9 mouse cellular contexts compared by ENCODE assay signal in genomic region chr10:63025016-63025415, GRCm38 (mm10). TPM values are rescaled to one million over a fixed set of nuclear protein-coding genes. Genes with fewer than 3 reads are reported as not detected.
A peak's percentile ranks its signal among the peaks of the same experiment; 100 is the strongest.
DNase-seq lines count a peak whose midpoint lies in the region; ATAC-seq and TF ChIP-seq lines count a peak whose summit lies in the region.
"Had no signal": no experiment of that assay in that cellular context is flagged by ENCODE, and none has a peak within 500 bp of the region (broad histone marks: within the 10 kb centered on the region; RNA-seq: fewer than 3 reads in every experiment).

No protein-coding gene starts in this region.

- H3K27me3 ChIP-seq in forebrain, postnatal 0 days (ENCODE audit: insufficient read depth, low read length): no peaks in the 10 kb centered on the region
- no peaks in the 10 kb centered on the region for H3K27me3 ChIP-seq in lung, postnatal 0 days (replicated peaks; ENCODE audit: insufficient read depth, low read length)
- H3K27me3 ChIP-seq: Patski had no signal

- peak overlapping the region; percentile 74 for H3K4me3 ChIP-seq in gastrocnemius, adult 2 months
- peak overlapping the region; percentile 82 for H3K4me3 ChIP-seq in forebrain, postnatal 0 days (ENCODE audit: low read depth, low read length)
- no peak overlapping the region; the same call in 1 of the 2 replicates for H3K4me3 ChIP-seq in lung, postnatal 0 days (ENCODE audit: low read depth, low read length)

- H3K36me3 ChIP-seq in forebrain, postnatal 0 days (ENCODE audit: insufficient read depth): no peaks in the 10 kb centered on the region
- no peaks in the 10 kb centered on the region for H3K36me3 ChIP-seq in lung, postnatal 0 days (ENCODE audit: insufficient read depth, low read length)

- peak overlapping the region; percentile 63 for H3K4me2 ChIP-seq in forebrain, postnatal 0 days (ENCODE audit: low read depth)
- H3K4me2 ChIP-seq in lung, postnatal 0 days (replicated peaks; ENCODE audit: low read depth, low read length): peak overlapping the region; percentile 64; the same call in 1 of the 2 replicates

- H3K27ac ChIP-seq in gastrocnemius, adult 2 months: peak overlapping the region; percentile 100
- H3K27ac ChIP-seq in forebrain, postnatal 0 days (ENCODE audit: low read depth, low read length): peak overlapping the region; percentile 100
- no peak overlapping the region for H3K27ac ChIP-seq in lung, postnatal 0 days (ENCODE audit: low read length)

- no peak for ATAC-seq in forebrain, postnatal 0 days
- ATAC-seq in lung, postnatal 0 days: no peak
- no peak for ATAC-seq in activated CD4-positive, CD25-positive, alpha-beta regulatory T cell, adult 4 months

- intact Hi-C loops in gastrocnemius, adult 2 months (cut with DNase I): loop anchor here (2.0 to 10.0 kb wide), 4 partner anchors 40 to 312 kb away; partner anchors contain the start of gene Herc4
- intact Hi-C loops in left cerebral cortex, postnatal 10 days (cut with DNase I): loop anchor here (10.0 kb wide), 1 partner anchor 90 kb away; no protein-coding TSS in a partner anchor

- no peak for TF ChIP-seq EP300 in lung, postnatal 0 days (IDR thresholded peaks at IDR 0.05)

- peak overlapping the region; percentile 100 for H3K9ac ChIP-seq in forebrain, postnatal 0 days
- no peak overlapping the region for H3K9ac ChIP-seq in lung, postnatal 0 days (replicated peaks; ENCODE audit: low read depth)

- peaks cover 39% of the 10 kb centered on the region for H3K4me1 ChIP-seq in forebrain, postnatal 0 days (ENCODE audit: insufficient read depth)
- H3K4me1 ChIP-seq in lung, postnatal 0 days (ENCODE audit: insufficient read depth, low read depth, low read length): peaks cover 10% of the 10 kb centered on the region; the same call in 1 of the 2 replicates

- no peak for TF ChIP-seq CTCF in gastrocnemius, adult 2 months (IDR thresholded peaks at IDR 0.05)
- no peak for TF ChIP-seq CTCF in forebrain, postnatal 0 days (IDR thresholded peaks at IDR 0.05; ENCODE audit: low read depth)
- no peak for TF ChIP-seq CTCF in lung, postnatal 0 days (IDR thresholded peaks at IDR 0.05)

- WGBS in forebrain, postnatal 0 days: 17% methylated on average over 2 of the region's 2 CpGs
- 17% methylated on average over 2 of the region's 2 CpGs for WGBS in lung, postnatal 0 days

- no peak for DNase-seq in gastrocnemius, adult 2 months
- no peak for DNase-seq in gastrocnemius, adult 8-10 months (ENCODE audit: low spot score in 2 of 2)
- peak; percentile 14 for DNase-seq in CD4-positive helper T cell, adult 2 months (ENCODE audit: low read depth, low spot score)
- peak; percentile 49 for DNase-seq in forebrain, postnatal 0 days
- DNase-seq in lung, postnatal 0 days (ENCODE audit: low spot score): peak; percentile 72
- DNase-seq in left cerebral cortex, postnatal 10 days (ENCODE audit: extremely low spot score in 1 of 2, low spot score in 2 of 2): no peak
- DNase-seq in yolk sac, embryonic 10.5 days (ENCODE audit: low spot score): no peak

- no peaks in the 10 kb centered on the region for H3K9me3 ChIP-seq in forebrain, postnatal 0 days (ENCODE audit: low read length)
- H3K9me3 ChIP-seq in lung, postnatal 0 days (ENCODE audit: low read length): no peaks in the 10 kb centered on the region

RNA-seq across cellular contexts. Expression of gene Pbld2, which starts 0.9 kb away (rescaled TPM):
- 1 to 10 TPM; 2.8 to 5.4 TPM for total RNA-seq in gastrocnemius, adult 2 months (2021)
- total RNA-seq in gastrocnemius, adult 8-10 months (2022): 1 to 10 TPM; 2.0 to 3.5 (median 2.6) TPM
- total RNA-seq in forebrain, postnatal 0 days (2014; rRNA removed): 0.23 and 1.3 TPM in 2 replicates
- 0.44 and 0.73 TPM in 2 replicates for polyA plus RNA-seq in forebrain, postnatal 0 days (2015; fragmentation: Nextera tagmentation; extraction: Ambion mirVana)
- 16.2 and 18.4 TPM in 2 replicates for polyA plus RNA-seq in lung, postnatal 0 days (2015; fragmentation: Nextera tagmentation; extraction: Ambion mirVana)
- total RNA-seq in left cerebral cortex, postnatal 10 days (2021): 1 to 10 TPM; 2.2 to 2.3 TPM
- polyA plus RNA-seq in activated CD4-positive, CD25-positive, alpha-beta regulatory T cell, adult 4 months (2017; shearing (Covaris generic)): under 1 TPM in 1 of 2 experiments, not detected in 1; 0.44 TPM

RNA-seq across cellular contexts. Expression of gene Hnrnph3, which starts 1.0 kb away (rescaled TPM):
- total RNA-seq in gastrocnemius, adult 2 months (2021): 10 to 100 TPM; 21.6 to 25.4 TPM
- 10 to 100 TPM; 14.6 to 19.3 (median 17.8) TPM for total RNA-seq in gastrocnemius, adult 8-10 months (2022)
- 18.1 and 19.6 TPM in 2 replicates for total RNA-seq in forebrain, postnatal 0 days (2014; rRNA removed)
- 62.4 and 76.9 TPM in 2 replicates for polyA plus RNA-seq in forebrain, postnatal 0 days (2015; fragmentation: Nextera tagmentation; extraction: Ambion mirVana)
- 38.8 and 44.6 TPM in 2 replicates for polyA plus RNA-seq in lung, postnatal 0 days (2015; fragmentation: Nextera tagmentation; extraction: Ambion mirVana)
- 10 to 100 TPM; 32.0 to 35.9 TPM for total RNA-seq in left cerebral cortex, postnatal 10 days (2021)
- 10 to 100 TPM; 66.3 to 75.6 TPM for polyA plus RNA-seq in activated CD4-positive, CD25-positive, alpha-beta regulatory T cell, adult 4 months (2017; shearing (Covaris generic))

RNA-seq across cellular contexts. Expression of gene Pbld1, which starts 34.9 kb away (rescaled TPM):
- total RNA-seq in gastrocnemius, adult 2 months (2021): 1 to 10 TPM in 1 of 2 experiments, under 1 TPM in 1; 0.66 to 1.1 TPM
- total RNA-seq in gastrocnemius, adult 8-10 months (2022): under 1 TPM; 0.36 to 0.99 (median 0.47) TPM
- total RNA-seq in forebrain, postnatal 0 days (2014; rRNA removed): not detected in 2 replicates
- 0.27 and 0.59 TPM in 2 replicates for polyA plus RNA-seq in forebrain, postnatal 0 days (2015; fragmentation: Nextera tagmentation; extraction: Ambion mirVana)
- polyA plus RNA-seq in lung, postnatal 0 days (2015; fragmentation: Nextera tagmentation; extraction: Ambion mirVana): 0.70 and 0.95 TPM in 2 replicates
- total RNA-seq in left cerebral cortex, postnatal 10 days (2021): under 1 TPM in 1 of 2 experiments, not detected in 1; 0.14 TPM
- not detected for polyA plus RNA-seq in activated CD4-positive, CD25-positive, alpha-beta regulatory T cell, adult 4 months (2017; shearing (Covaris generic))

RNA-seq across cellular contexts. Expression of gene Rufy2, which starts 45.0 kb away (rescaled TPM):
- total RNA-seq in gastrocnemius, adult 2 months (2021): 1 to 10 TPM; 3.8 to 4.7 TPM
- 1 to 10 TPM; 3.8 to 5.0 (median 4.4) TPM for total RNA-seq in gastrocnemius, adult 8-10 months (2022)
- 50.9 and 55.6 TPM in 2 replicates for total RNA-seq in forebrain, postnatal 0 days (2014; rRNA removed)
- 43.7 and 58.6 TPM in 2 replicates for polyA plus RNA-seq in forebrain, postnatal 0 days (2015; fragmentation: Nextera tagmentation; extraction: Ambion mirVana)
- polyA plus RNA-seq in lung, postnatal 0 days (2015; fragmentation: Nextera tagmentation; extraction: Ambion mirVana): 13.9 and 14.5 TPM in 2 replicates
- total RNA-seq in left cerebral cortex, postnatal 10 days (2021): 10 to 100 TPM; 84.3 to 91.7 TPM
- 10 to 100 TPM; 35.9 to 36.7 TPM for polyA plus RNA-seq in activated CD4-positive, CD25-positive, alpha-beta regulatory T cell, adult 4 months (2017; shearing (Covaris generic))

Comparison
In these comparisons a context has a peak if more than half of its experiments do, and no peak if none do; other contexts are left out.
1. DNase-seq: peak in CD4-positive helper T cell, adult 2 months (single experiment), forebrain, postnatal 0 days (single experiment) and lung, postnatal 0 days (single experiment); none in gastrocnemius, adult 2 months (single experiment), gastrocnemius, adult 8-10 months (0 of 2), left cerebral cortex, postnatal 10 days (0 of 2) and yolk sac, embryonic 10.5 days (single experiment).